Mouse (Mus musculus) bone marrow macrophage, adult 2 months (primary cell): ENCODE data around the gene Pkn3.

Experiments
- CTCF ChIP-seq: IDR thresholded peaks from 2 replicates; pipeline ENCODE4 v1.5.1; 2012; ENCODE audit warnings: low read depth, mild to moderate bottlenecking, low read length, moderate library complexity
- POLR2A ChIP-seq: IDR thresholded peaks from 2 replicates; pipeline ENCODE4 v1.6.1; 2012; ENCODE audit warnings: mild to moderate bottlenecking, low read depth, low read length, borderline replicate concordance

DNA sequence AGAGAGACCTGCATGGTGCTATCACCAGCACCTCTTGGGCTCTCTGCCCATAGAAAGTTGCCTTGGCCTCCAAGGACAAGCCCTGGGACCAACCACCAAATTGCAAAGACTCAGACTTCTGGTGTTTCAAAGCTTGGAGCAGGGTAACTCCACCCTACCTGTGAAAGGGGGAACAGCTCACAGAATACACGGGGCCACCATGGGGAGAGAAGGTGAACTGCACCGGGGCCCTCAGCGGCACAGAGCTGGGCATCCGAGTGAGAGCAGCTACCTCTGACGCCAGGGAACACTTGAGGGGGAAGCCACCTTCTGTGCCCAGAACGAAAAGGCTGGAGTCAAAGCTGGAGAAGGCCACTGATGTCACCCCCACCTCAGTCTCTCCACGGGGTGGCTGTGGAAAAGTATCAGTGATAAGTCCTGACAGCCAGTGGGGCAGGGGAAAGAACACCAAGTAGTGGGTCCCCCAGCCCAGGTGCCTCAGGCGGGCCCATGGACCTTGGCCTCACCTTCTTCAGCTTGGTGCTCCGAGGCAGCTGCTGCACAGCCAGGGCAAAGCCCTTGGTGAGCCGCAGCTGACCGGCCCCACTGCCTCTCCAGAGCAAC is 45.1 kb upstream of the Pkn3 start:
- TF ChIP-seq CTCF = no peak
- no peak for TF ChIP-seq POLR2A
